Mouse (Mus musculus): ENCODE data around the gene Olfr26. TPM values are rescaled to one million over a fixed set of nuclear protein-coding genes. Genes with fewer than 3 reads are reported as not detected.
"Not testable (repeated sequence)": the region's sequence is repeated elsewhere in the genome, so short reads cannot be mapped to it uniquely, and the experiment has no call there.

Olfr26 gene
- total RNA-seq (2014; fragmentation: Nextera tagmentation) (not detected in 2 replicates), total RNA-seq (2017) (not detected in 2 replicates)

GRCm38 (mm10) chr9:38854760-38855159, at the start of gene Olfr26:
Gene Olfr26, plus strand, starts transcription at chr9:38855060.
- ATAC-seq (replicated peaks; ENCODE audit: poor library complexity, severe bottlenecking) = no peak

GRCm38 (mm10) chr9:38805696-38806095, 49.2 kb upstream of the Olfr26 start:
- ATAC-seq (replicated peaks; ENCODE audit: poor library complexity, severe bottlenecking) = no peak

- ATAC-seq (replicated peaks; ENCODE audit: poor library complexity, severe bottlenecking) = no peak
Observed at GRCm38 (mm10) chr9:38814314-38814713, 40.5 kb upstream of the Olfr26 start, which contains the start of gene Olfr922. Gene Olfr922, plus strand, starts transcription at chr9:38814614.

DNA sequence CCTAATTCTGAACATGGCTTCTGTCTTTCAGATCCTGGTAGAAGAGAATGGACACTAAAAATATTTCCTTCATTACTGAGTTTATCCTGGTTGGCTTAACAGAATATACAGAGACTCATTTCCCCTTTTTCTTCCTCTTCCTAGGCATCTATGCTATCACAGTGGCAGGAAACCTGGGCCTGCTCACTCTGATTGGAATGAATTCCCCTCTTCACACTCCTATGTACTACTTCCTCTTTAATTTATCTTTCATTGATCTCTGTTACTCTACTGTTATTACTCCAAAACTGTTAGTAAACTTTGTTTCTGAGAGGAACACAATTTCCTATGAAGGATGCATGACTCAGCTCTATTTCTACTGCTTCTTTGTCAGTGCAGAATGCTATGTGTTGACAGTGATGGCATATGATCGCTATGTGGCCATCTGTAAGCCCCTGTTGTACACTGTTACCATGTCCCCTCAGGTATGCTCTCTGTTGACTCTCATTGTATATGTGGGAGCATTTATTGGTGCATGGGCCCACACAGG, 39.3 kb upstream of the Olfr26 start:
- no peak; the same call in 1 of the 2 replicates for ATAC-seq (replicated peaks; ENCODE audit: poor library complexity, severe bottlenecking)

DNA sequence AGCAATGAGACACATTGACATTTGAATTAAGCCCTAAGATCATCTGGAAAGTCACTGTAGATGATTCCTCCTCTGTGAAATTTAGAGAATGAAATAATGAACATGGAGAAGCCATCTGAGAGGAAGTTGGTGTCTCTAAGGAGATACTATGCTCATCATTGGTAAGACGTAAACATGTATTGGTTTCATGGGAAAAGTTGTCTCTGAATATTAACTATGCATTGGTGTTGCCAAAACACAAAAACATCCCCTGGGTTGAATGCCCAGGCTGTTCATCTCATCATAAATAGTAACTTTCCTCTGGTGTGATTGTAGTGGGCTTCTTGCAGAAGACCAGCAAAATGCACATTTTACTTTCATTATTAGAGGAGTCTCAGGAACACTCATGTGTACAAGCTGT, 28.6 kb upstream of the Olfr26 start, which contains the start of gene Olfr923:
Gene Olfr923 (plus strand): TSS at position 301 of the 400 bp plus-strand sequence.
- ATAC-seq (replicated peaks; ENCODE audit: poor library complexity, severe bottlenecking) = no peak

DNA sequence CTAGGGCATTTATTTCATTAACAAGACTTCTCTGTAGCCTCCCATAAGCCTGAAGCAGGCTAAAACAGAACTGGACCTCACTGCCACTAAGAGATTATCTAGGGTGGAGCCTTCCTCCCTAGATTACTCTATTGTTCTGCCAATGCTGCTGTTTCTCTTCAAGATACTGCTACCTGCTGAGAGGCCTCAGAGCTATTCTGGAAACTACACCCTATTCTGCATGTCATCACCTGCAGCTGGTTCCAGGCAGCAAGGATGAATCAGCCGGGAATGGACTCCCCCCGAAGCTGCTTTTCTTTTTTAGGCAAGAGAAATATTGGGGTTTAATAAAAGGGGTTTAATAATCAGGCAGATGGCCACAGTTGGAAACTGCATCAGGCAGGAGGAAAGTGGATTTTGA, 21.8 kb upstream of the Olfr26 start:
- ATAC-seq (replicated peaks; ENCODE audit: poor library complexity, severe bottlenecking) = no peak

GRCm38 (mm10) chr9:38844149-38844548, 10.7 kb upstream of the Olfr26 start, which contains the start of gene Olfr924:
Gene Olfr924, plus strand, starts transcription at chr9:38844449.
- ATAC-seq (replicated peaks; ENCODE audit: poor library complexity, severe bottlenecking) = no peak

DNA sequence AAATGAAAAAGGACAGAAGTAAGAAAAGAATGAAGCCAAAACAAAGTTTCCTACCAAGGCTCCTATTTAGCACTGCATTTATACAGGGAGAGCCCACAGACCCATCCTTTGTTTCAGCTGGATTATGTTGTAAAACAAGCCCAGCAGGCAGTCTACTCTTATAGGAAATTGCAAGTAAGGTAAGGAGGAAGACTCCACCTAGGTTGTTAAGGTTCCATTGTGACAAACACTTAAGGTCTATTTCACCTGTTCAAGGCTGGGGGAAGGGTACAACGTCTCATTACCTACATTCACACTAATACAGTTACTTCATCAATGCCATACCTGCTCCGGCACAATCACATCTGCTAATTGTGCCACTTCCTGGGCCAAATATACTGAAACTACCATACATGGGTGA, 20.0 kb downstream of the Olfr26 start:
- not testable (repeated sequence) for ATAC-seq (replicated peaks; ENCODE audit: poor library complexity, severe bottlenecking)

DNA sequence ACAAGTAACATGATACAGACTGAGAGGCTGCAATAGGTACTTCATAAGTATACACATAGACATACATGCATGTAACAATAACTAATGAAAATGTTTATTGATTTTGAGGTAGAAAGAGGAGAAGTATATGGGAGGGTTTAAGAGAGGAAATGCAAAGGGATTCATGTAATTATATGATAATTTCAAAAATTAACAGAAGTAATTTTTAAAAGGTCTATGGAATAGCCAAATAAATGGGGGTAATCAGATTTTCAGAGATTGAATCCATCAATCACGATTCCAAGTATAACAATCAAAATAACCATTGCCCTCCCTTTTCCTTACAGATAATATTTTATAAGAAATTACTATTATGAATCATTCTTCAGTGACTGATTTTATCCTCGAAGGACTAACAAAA, 22.0 kb downstream of the Olfr26 start, which contains the start of gene Olfr926:
Gene Olfr926 (plus strand): TSS at position 301 of the 400 bp plus-strand sequence.
- ATAC-seq (replicated peaks; ENCODE audit: poor library complexity, severe bottlenecking) = no peak

Other genes with a start within 250 kb of the Olfr26 start
- gene Olfr914, start 250.0 kb upstream of the Olfr26 start, total RNA-seq (2014; fragmentation: Nextera tagmentation) = not detected in 2 replicates
- gene Olfr914, start 250.0 kb upstream of the Olfr26 start, total RNA-seq (2017) = not detected in 2 replicates
- not detected in 2 replicates for gene Olfr916, start 195.2 kb upstream of the Olfr26 start, total RNA-seq (2014; fragmentation: Nextera tagmentation)
- not detected in 2 replicates for gene Olfr916, start 195.2 kb upstream of the Olfr26 start, total RNA-seq (2017)
- gene Olfr917, start 189.2 kb upstream of the Olfr26 start, total RNA-seq (2014; fragmentation: Nextera tagmentation) = not detected in 2 replicates
- gene Olfr917, start 189.2 kb upstream of the Olfr26 start, total RNA-seq (2017) = not detected in 2 replicates
- gene Olfr918, start 180.5 kb upstream of the Olfr26 start, total RNA-seq (2014; fragmentation: Nextera tagmentation) = not detected in 2 replicates
- gene Olfr918, start 180.5 kb upstream of the Olfr26 start, total RNA-seq (2017) = not detected in 2 replicates
- gene Olfr919, start 151.4 kb upstream of the Olfr26 start, total RNA-seq (2014; fragmentation: Nextera tagmentation) = not detected in 2 replicates
- not detected in 2 replicates for gene Olfr919, start 151.4 kb upstream of the Olfr26 start, total RNA-seq (2017)
- gene Vwa5a, start 136.8 kb upstream of the Olfr26 start, total RNA-seq (2014; fragmentation: Nextera tagmentation) = 23.6 and 28.5 TPM in 2 replicates
- gene Vwa5a, start 136.8 kb upstream of the Olfr26 start, total RNA-seq (2017) = 35.2 and 37.1 TPM in 2 replicates
- gene Olfr920, start 102.8 kb upstream of the Olfr26 start, total RNA-seq (2014; fragmentation: Nextera tagmentation) = not detected in 2 replicates
- 0.15 and 0.17 TPM in 2 replicates for gene Olfr920, start 102.8 kb upstream of the Olfr26 start, total RNA-seq (2017)
- gene Olfr921, start 82.0 kb upstream of the Olfr26 start, total RNA-seq (2014; fragmentation: Nextera tagmentation) = not detected in 2 replicates
- gene Olfr921, start 82.0 kb upstream of the Olfr26 start, total RNA-seq (2017) = not detected in 2 replicates
- gene Olfr922, start 40.4 kb upstream of the Olfr26 start, total RNA-seq (2014; fragmentation: Nextera tagmentation) = not detected in 2 replicates
- gene Olfr922, start 40.4 kb upstream of the Olfr26 start, total RNA-seq (2017) = not detected in 2 replicates
- not detected in 2 replicates for gene Olfr923, start 28.5 kb upstream of the Olfr26 start, total RNA-seq (2014; fragmentation: Nextera tagmentation)
- not detected in 2 replicates for gene Olfr923, start 28.5 kb upstream of the Olfr26 start, total RNA-seq (2017)
- gene Olfr924, start 10.6 kb upstream of the Olfr26 start, total RNA-seq (2014; fragmentation: Nextera tagmentation) = not detected in 2 replicates
- not detected in 2 replicates for gene Olfr924, start 10.6 kb upstream of the Olfr26 start, total RNA-seq (2017)
- gene Olfr926, start 22.1 kb downstream of the Olfr26 start, total RNA-seq (2014; fragmentation: Nextera tagmentation) = not detected in 2 replicates
- not detected in 2 replicates for gene Olfr926, start 22.1 kb downstream of the Olfr26 start, total RNA-seq (2017)
- gene Olfr930, start 74.7 kb downstream of the Olfr26 start, total RNA-seq (2014; fragmentation: Nextera tagmentation) = not detected in 2 replicates
- not detected in 2 replicates for gene Olfr930, start 74.7 kb downstream of the Olfr26 start, total RNA-seq (2017)
- gene Olfr933, start 117.3 kb downstream of the Olfr26 start, total RNA-seq (2014; fragmentation: Nextera tagmentation) = not detected in 2 replicates
- not detected in 2 replicates for gene Olfr933, start 117.3 kb downstream of the Olfr26 start, total RNA-seq (2017)
- gene Olfr934, start 133.3 kb downstream of the Olfr26 start, total RNA-seq (2014; fragmentation: Nextera tagmentation) = not detected in 2 replicates
- not detected in 2 replicates for gene Olfr934, start 133.3 kb downstream of the Olfr26 start, total RNA-seq (2017)
- gene Olfr935, start 144.6 kb downstream of the Olfr26 start, total RNA-seq (2014; fragmentation: Nextera tagmentation) = not detected in 2 replicates
- gene Olfr935, start 144.6 kb downstream of the Olfr26 start, total RNA-seq (2017) = not detected in 2 replicates
- gene Olfr146, start 168.3 kb downstream of the Olfr26 start, total RNA-seq (2014; fragmentation: Nextera tagmentation) = not detected in 2 replicates
- not detected in 2 replicates for gene Olfr146, start 168.3 kb downstream of the Olfr26 start, total RNA-seq (2017)
- gene Olfr937, start 209.9 kb downstream of the Olfr26 start, total RNA-seq (2014; fragmentation: Nextera tagmentation) = not detected in 2 replicates
- not detected in 2 replicates for gene Olfr937, start 209.9 kb downstream of the Olfr26 start, total RNA-seq (2017)
- not detected in 2 replicates for gene Olfr938, start 223.8 kb downstream of the Olfr26 start, total RNA-seq (2014; fragmentation: Nextera tagmentation)
- gene Olfr938, start 223.8 kb downstream of the Olfr26 start, total RNA-seq (2017) = not detected in 2 replicates

Data from granulocyte monocyte progenitor cell, adult 5-6 weeks (primary cell).